Mouse (Mus musculus) stomach, embryonic 15.5 days (tissue): ENCODE measurements around the gene Neu2. TPM values are rescaled to one million over a fixed set of nuclear protein-coding genes. Genes with fewer than 3 reads are reported as not detected.
"Not testable (repeated sequence)": the region's sequence is repeated elsewhere in the genome, so short reads cannot be mapped to it uniquely, and the experiment has no call there.

Source experiments
- ATAC-seq: fragments of 200-750 bp; cut with Nextera tagmentation; 2 replicates; pipeline ENCODE4 v1.8.0; 2017; ENCODE audit warnings: low read depth, moderate number of reproducible peaks, moderate TSS enrichment; ENCODE audit not compliant: insufficient read depth, low FRiP score
- H3K27ac ChIP-seq: fragments of 300-500 bp; sonication (generic); 2 replicates; pipeline ENCODE4 v1.5.1; 2015; ENCODE audit warnings: mild to moderate bottlenecking, inconsistent platforms
- H3K27me3 ChIP-seq: fragments of 300-500 bp; sonication (generic); replicated peaks from 2 replicates; pipeline ENCODE4 v1.6.1; 2015; ENCODE audit warnings: inconsistent platforms
- H3K36me3 ChIP-seq: fragments of 300-500 bp; sonication (generic); 2 replicates; pipeline ENCODE4 v1.6.1; 2015; ENCODE audit warnings: inconsistent platforms
- H3K4me1 ChIP-seq: fragments of 300-500 bp; sonication (generic); 2 replicates; pipeline ENCODE4 v1.6.1; 2015; ENCODE audit warnings: inconsistent platforms
- H3K4me2 ChIP-seq: fragments of 300-500 bp; sonication (generic); 2 replicates; pipeline ENCODE4 v1.6.1; 2015; ENCODE audit warnings: mild to moderate bottlenecking, inconsistent platforms
- H3K4me3 ChIP-seq: fragments of 300-500 bp; sonication (generic); replicated peaks from 2 replicates; pipeline ENCODE4 v1.5.1; 2015; ENCODE audit warnings: inconsistent platforms
- H3K9ac ChIP-seq: fragments of 300-500 bp; sonication (generic); 2 replicates; pipeline ENCODE4 v1.6.1; 2015; ENCODE audit warnings: inconsistent platforms
- H3K9me3 ChIP-seq: fragments of 300-500 bp; sonication (generic); 2 replicates; pipeline ENCODE4 v1.6.1; 2016; ENCODE audit warnings: inconsistent platforms
- WGBS: fragments of 180-500 bp; shearing (Covaris S2); methylation state at CpG from one replicate; pipeline ENCODE4 v1.1.7; 2015; 5-methylcytosine and 5-hydroxymethylcytosine counted together
- polyA plus RNA-seq: library from polyadenylated mRNA; unstranded; fragments of >200 nt; fragmentation: Nextera tagmentation; extraction: Ambion mirVana; gene quantifications from 2 replicates; pipeline ENCODE4 v1.2.1, GENCODE M21; 2015

Neu2 gene
- 2.7 and 4.2 TPM in 2 replicates for polyA plus RNA-seq

GRCm38 (mm10) chr1:87509561-87510165 is at the start of gene Neu2:
Neu2 (plus strand) TSS chr1:87509889.
- peaks cover 17% of the 10 kb centered on the region for H3K4me1 ChIP-seq
- peak within 1 kb of the TSS; percentile 69 for H3K4me3 ChIP-seq
- peak within 1 kb of the TSS; percentile 58 for H3K9ac ChIP-seq
- peak within 1 kb of the TSS; percentile 99 for H3K4me2 ChIP-seq
- peaks cover 11% of the 10 kb centered on the region for H3K27me3 ChIP-seq
- 2% methylated on average over 56 of the region's 56 CpGs for WGBS
- no peaks in the 10 kb centered on the region for H3K36me3 ChIP-seq
- ATAC-seq: peak; percentile 50; the same call in 1 of the 2 replicates
- H3K27ac ChIP-seq: no peak within 1 kb of the TSS
- no peaks in the 10 kb centered on the region for H3K9me3 ChIP-seq

GRCm38 (mm10) chr1:87467469-87467868 is 42.2 kb upstream of the Neu2 start:
- H3K27ac ChIP-seq: no peak overlapping the region
- H3K4me3 ChIP-seq: no peak overlapping the region
- WGBS: 66% methylated on average over 9 of the region's 9 CpGs
- H3K9me3 ChIP-seq: no peaks in the 10 kb centered on the region
- H3K4me2 ChIP-seq: no peak overlapping the region
- no peaks in the 10 kb centered on the region for H3K4me1 ChIP-seq
- ATAC-seq: no peak
- no peak overlapping the region for H3K9ac ChIP-seq
- no peaks in the 10 kb centered on the region for H3K27me3 ChIP-seq
- no peaks in the 10 kb centered on the region for H3K36me3 ChIP-seq

- no peak for ATAC-seq
- no peaks in the 10 kb centered on the region for H3K4me1 ChIP-seq
- no peak overlapping the region for H3K4me3 ChIP-seq
- H3K4me2 ChIP-seq: no peak overlapping the region
- WGBS: 66% methylated on average over 6 of the region's 6 CpGs
- no peaks in the 10 kb centered on the region for H3K36me3 ChIP-seq
- no peak overlapping the region for H3K27ac ChIP-seq
- H3K27me3 ChIP-seq: no peaks in the 10 kb centered on the region
- no peak overlapping the region for H3K9ac ChIP-seq
- no peaks in the 10 kb centered on the region for H3K9me3 ChIP-seq
These were observed 41.4 kb upstream of the Neu2 start for GRCm38 (mm10) chr1:87468321-87468720.

- not testable (repeated sequence) for H3K9me3 ChIP-seq, H3K4me3 ChIP-seq, H3K36me3 ChIP-seq, H3K4me2 ChIP-seq, ATAC-seq, H3K4me1 ChIP-seq, H3K9ac ChIP-seq, H3K27ac ChIP-seq
- 37% methylated on average over 7 of the region's 10 CpGs for WGBS
- H3K27me3 ChIP-seq: peaks cover 11% of the 10 kb centered on the region
These were observed 39.7 kb upstream of the Neu2 start, which contains the start of gene Snorc for GRCm38 (mm10) chr1:87469971-87470370. Snorc (plus strand) TSS chr1:87470271.

GRCm38 (mm10) chr1:87471914-87472313 is 37.8 kb upstream of the Neu2 start:
- WGBS: 79% methylated on average over 7 of the region's 7 CpGs
- Histone ChIP-seq H3K36me3 (no peaks in the 10 kb centered on the region), H3K4me1 (no peaks in the 10 kb centered on the region), H3K4me3 (no peak overlapping the region), H3K4me2 (no peak overlapping the region), H3K27me3 (peaks cover 27% of the 10 kb centered on the region), H3K9me3 (no peaks in the 10 kb centered on the region), H3K9ac (no peak overlapping the region), H3K27ac (no peak overlapping the region)
- ATAC-seq: no peak

- no peak for ATAC-seq
These were observed 37.1 kb upstream of the Neu2 start for GRCm38 (mm10) chr1:87472576-87472975.

GRCm38 (mm10) chr1:87475076-87475895 is 34.4 kb upstream of the Neu2 start:
- Histone ChIP-seq H3K27me3 (peaks cover 29% of the 10 kb centered on the region), H3K9ac (no peak overlapping the region), H3K36me3 (no peaks in the 10 kb centered on the region), H3K4me1 (no peaks in the 10 kb centered on the region), H3K4me2 (peak overlapping the region; percentile 51), H3K27ac (no peak overlapping the region), H3K4me3 (peak overlapping the region; percentile 26), H3K9me3 (no peaks in the 10 kb centered on the region)
- WGBS: 4% methylated on average over 41 of the region's 42 CpGs
- peak; percentile 54; the same call in 1 of the 2 replicates for ATAC-seq

More at GRCm38 (mm10) chr1:87472576-87472975, 37.1 kb upstream of the Neu2 start:
- 79% methylated on average over 7 of the region's 7 CpGs for WGBS
- H3K4me2 ChIP-seq: no peak overlapping the region
- no peak overlapping the region for H3K27ac ChIP-seq
- H3K9ac ChIP-seq: no peak overlapping the region
- no peaks in the 10 kb centered on the region for H3K9me3 ChIP-seq
- peaks cover 29% of the 10 kb centered on the region for H3K27me3 ChIP-seq
- no peaks in the 10 kb centered on the region for H3K36me3 ChIP-seq
- H3K4me1 ChIP-seq: no peaks in the 10 kb centered on the region
- no peak overlapping the region for H3K4me3 ChIP-seq

GRCm38 (mm10) chr1:87482546-87482945 is 27.1 kb upstream of the Neu2 start:
- H3K4me3 ChIP-seq: no peak overlapping the region
- H3K27ac ChIP-seq: no peak overlapping the region
- H3K36me3 ChIP-seq: no peaks in the 10 kb centered on the region
- 79% methylated on average over 4 of the region's 4 CpGs for WGBS
- H3K4me2 ChIP-seq: no peak overlapping the region
- no peak for ATAC-seq
- H3K9ac ChIP-seq: no peak overlapping the region
- H3K4me1 ChIP-seq: no peaks in the 10 kb centered on the region
- no peaks in the 10 kb centered on the region for H3K9me3 ChIP-seq
- no peaks in the 10 kb centered on the region for H3K27me3 ChIP-seq

GRCm38 (mm10) chr1:87486386-87486785 is 23.3 kb upstream of the Neu2 start:
- H3K36me3 ChIP-seq: no peaks in the 10 kb centered on the region
- H3K4me3 ChIP-seq: no peak overlapping the region
- ATAC-seq: no peak
- no peaks in the 10 kb centered on the region for H3K27me3 ChIP-seq
- no peaks in the 10 kb centered on the region for H3K9me3 ChIP-seq
- H3K4me2 ChIP-seq: no peak overlapping the region
- no peak overlapping the region for H3K9ac ChIP-seq
- 44% methylated on average over 6 of the region's 6 CpGs for WGBS
- no peaks in the 10 kb centered on the region for H3K4me1 ChIP-seq
- no peak overlapping the region for H3K27ac ChIP-seq

GRCm38 (mm10) chr1:87492285-87492684 is 17.4 kb upstream of the Neu2 start:
- no peaks in the 10 kb centered on the region for H3K4me1 ChIP-seq
- 72% methylated on average over 3 of the region's 3 CpGs for WGBS
- H3K4me3 ChIP-seq: no peak overlapping the region
- ATAC-seq: no peak
- no peaks in the 10 kb centered on the region for H3K9me3 ChIP-seq
- no peaks in the 10 kb centered on the region for H3K36me3 ChIP-seq
- H3K9ac ChIP-seq: no peak overlapping the region
- H3K4me2 ChIP-seq: no peak overlapping the region
- no peak overlapping the region for H3K27ac ChIP-seq
- H3K27me3 ChIP-seq: no peaks in the 10 kb centered on the region

- Histone ChIP-seq H3K27me3 (no peaks in the 10 kb centered on the region), H3K27ac (no peak overlapping the region), H3K4me3 (no peak overlapping the region), H3K4me2 (no peak overlapping the region), H3K9me3 (no peaks in the 10 kb centered on the region), H3K9ac (no peak overlapping the region), H3K4me1 (no peaks in the 10 kb centered on the region), H3K36me3 (no peaks in the 10 kb centered on the region)
- ATAC-seq: no peak
- WGBS: 59% methylated on average over 4 of the region's 4 CpGs
These were observed 16.1 kb upstream of the Neu2 start for GRCm38 (mm10) chr1:87493542-87493941.

- H3K27ac ChIP-seq: no peak overlapping the region
- ATAC-seq: no peak
- H3K4me2 ChIP-seq: no peak overlapping the region
- H3K4me3 ChIP-seq: no peak overlapping the region
- H3K9ac ChIP-seq: no peak overlapping the region
- 90% methylated on average over 4 of the region's 4 CpGs for WGBS
- H3K4me1 ChIP-seq: peaks cover 16% of the 10 kb centered on the region
- H3K36me3 ChIP-seq: no peaks in the 10 kb centered on the region
- peaks cover 11% of the 10 kb centered on the region for H3K27me3 ChIP-seq
- H3K9me3 ChIP-seq: no peaks in the 10 kb centered on the region
These were observed 4.2 kb upstream of the Neu2 start for GRCm38 (mm10) chr1:87505524-87505923.
